Mouse (Mus musculus) adrenal gland, adult 2 months (tissue): ENCODE data around the gene Mex3a. TPM values are rescaled to one million over a fixed set of nuclear protein-coding genes. Genes with fewer than 3 reads are reported as not detected.

Experiments
- DNase-seq: peaks from one replicate; pipeline ENCODE4 v3.0.0; 2021
- polyA plus RNA-seq: library from polyadenylated mRNA; depleted of rRNA; stranded (reverse); fragments of >200 nt; gene quantifications from 2 replicates; pipeline ENCODE4 v1.2.3, GENCODE M21; 2012
- total RNA-seq, 2 experiments: library from RNA; stranded (reverse); gene quantifications; 2 replicates each; pipeline ENCODE4 v1.2.3; 2021

Gene Mex3a
- total and polyA plus RNA-seq, 3 experiments: 2.1 to 3.2 (median 2.3) TPM

DNA sequence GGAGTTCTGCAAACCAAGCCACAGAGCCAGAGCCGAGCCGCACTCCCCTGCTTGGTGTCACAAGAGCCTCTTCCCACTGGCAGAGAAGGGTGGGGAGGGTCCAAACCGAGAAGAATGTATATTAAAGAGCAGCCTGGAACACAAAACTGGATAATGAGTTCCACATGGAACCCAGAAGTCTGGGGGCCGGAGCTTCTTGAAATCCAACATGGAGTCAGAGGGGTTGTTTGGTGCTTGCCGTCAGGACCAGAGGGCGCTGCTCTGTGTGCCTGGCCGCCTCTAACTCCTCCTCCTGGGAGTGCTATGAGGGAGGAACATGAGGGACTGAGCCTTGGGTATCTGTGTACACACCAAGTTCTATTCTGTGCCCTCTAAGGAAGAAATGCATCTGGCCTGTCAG lies 26.4 kb upstream of the Mex3a start:
- DNase-seq: no peak

DNA sequence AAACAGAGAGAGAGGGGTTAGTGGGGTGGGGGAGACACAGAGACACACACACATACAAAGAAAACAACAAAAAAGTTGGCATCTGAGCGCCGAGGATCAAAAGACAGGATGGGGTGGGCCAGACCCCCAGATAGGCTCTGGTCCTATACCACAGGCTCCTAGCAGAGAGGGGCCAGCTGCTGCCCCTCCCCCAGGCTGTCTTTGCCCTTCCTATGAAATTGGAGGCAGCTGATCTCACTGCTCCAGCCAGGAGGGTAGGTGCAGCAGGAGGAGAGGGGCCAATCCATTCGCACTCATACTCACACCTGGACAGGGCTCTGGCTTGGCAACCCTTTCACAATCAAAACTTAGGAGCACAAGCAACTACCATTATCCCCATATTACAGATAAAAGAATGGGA lies 22.9 kb upstream of the Mex3a start:
- DNase-seq: no peak

DNA sequence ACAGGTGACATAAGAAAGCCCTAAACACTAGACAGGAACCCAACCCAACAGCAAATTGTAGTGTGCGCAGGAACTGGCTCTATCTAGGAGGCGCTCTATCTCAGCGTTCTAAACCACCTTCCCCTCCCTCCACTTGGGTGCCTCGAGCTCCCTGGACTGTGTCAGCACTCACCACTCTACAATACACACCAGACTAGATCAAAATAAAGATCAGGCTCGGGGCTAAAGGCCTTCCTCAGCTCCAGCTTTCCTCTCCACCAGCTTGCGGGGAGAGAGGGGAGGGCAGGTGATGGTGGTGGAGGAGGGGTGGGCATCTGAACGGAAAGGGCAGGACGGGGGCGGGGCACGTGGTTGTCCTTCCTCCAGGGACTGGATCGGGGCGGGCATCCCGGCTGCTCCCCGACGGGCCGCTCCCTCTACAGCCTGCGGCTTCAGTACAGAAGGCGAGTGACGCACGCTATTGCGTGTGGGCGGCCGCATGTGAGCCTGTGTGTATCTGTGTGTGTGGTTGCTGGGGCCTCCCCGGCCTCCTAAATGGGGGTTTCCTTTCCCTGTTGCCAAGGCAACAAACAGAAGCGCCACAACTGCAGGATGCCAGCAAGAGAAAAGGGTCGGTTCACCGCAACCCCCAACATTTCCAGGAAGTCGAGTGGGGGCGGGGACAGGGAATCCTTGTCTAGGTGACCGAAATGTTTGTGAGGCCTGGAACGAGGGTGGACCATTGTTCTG lies 22.3 kb upstream of the Mex3a start, which contains the start of gene Lmna:
Gene Lmna, minus strand, starts transcription at position 265 of the 729 bp plus-strand sequence.
- DNase-seq: peak; percentile 98

DNA sequence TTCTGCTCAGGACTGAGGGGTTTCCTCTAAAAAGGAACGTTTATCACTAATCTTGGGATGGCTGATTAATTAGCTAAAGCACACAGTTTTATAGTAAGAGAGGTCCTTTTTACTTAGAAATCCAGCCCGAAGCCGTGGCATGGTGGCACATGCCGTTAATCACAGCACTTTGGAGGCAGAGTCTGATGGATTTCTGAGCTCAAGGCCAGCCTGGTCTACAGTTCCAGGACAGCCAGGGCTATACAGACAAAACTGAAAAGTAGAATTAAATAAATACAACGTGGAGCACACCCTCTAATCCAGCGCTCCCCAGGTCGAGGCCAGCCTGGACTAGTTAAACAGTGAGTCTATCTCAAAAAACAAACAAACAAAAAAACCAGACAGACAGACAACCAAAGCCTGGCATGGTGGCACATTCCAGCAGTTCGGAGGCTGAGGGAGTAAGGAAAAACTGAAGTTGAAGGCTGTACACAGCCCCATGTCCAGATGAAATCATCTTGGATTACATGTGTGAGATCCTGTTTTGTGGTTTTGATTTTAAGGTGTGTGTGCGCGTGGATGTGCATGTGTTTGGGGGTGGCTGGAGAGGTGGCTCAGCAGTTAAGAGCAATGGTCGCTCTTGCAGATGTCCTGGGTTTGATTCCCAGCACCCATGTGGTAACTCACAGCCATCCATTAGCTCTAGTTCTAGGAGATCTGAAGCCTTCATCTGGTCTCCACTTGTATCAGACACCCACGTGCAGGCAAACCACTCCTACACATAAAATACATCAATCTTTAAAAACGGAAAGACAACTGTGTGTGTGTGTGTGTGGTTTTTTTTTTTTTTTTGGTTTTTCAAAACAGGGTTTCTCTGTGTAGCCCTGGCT lies 21.5 kb upstream of the Mex3a start:
- DNase-seq: no peak

DNA sequence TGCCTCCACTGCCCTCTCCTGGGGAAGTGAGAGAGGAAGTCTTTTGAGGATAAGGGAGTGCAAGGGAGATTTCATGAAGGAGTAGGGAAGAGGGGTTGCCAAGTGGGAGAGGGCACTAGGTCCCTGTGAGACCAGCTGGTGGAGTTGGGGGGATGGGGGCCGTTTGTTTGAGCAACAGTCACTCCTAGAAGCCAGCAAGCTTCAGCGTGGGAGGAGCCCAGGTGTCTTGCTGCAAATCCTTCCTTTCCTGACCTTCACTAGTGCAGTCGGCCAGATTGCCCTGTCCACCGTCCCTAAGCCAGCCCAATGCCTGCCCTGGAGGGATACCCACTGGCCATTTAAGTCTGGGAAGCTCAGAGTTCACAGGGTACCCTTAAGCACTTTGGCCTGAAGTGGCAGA lies 20.6 kb upstream of the Mex3a start:
- DNase-seq: no peak

DNA sequence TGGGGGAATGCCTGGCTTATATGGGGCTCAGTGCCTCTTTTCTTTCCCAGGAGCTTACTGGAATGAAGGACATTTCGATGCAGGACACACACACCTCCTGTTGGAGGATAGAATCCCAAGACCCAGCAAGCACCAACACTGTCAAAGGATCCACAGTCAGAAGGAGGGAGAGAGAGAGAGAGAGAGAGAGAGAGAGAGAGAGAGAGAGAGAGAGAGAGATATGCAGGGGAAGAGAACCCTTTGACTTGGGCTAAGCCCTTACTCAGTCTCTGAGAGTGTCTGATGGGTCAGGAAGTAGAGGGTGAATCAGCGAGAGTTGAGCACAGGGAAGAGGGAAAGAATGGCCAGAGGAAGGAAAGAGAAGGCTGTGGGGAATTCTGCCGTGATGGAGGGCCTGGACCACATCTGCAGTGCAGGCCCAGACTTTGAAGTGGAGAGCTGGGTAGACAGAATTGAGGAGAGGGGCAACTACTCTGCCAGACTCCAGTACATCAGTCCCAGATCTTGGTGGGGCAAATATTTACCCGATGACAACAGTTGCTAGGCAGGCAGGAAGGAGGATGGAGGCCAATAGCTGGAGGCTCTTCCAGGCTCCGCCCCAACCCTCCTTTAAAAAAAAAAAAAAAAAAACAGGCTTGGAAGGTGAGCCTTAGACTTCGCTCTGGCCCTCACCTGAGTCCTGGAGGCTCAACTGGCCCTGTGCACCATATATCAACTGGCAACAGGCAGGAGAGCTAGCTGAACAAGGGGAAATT lies 19.9 kb upstream of the Mex3a start:
- no peak for DNase-seq

DNA sequence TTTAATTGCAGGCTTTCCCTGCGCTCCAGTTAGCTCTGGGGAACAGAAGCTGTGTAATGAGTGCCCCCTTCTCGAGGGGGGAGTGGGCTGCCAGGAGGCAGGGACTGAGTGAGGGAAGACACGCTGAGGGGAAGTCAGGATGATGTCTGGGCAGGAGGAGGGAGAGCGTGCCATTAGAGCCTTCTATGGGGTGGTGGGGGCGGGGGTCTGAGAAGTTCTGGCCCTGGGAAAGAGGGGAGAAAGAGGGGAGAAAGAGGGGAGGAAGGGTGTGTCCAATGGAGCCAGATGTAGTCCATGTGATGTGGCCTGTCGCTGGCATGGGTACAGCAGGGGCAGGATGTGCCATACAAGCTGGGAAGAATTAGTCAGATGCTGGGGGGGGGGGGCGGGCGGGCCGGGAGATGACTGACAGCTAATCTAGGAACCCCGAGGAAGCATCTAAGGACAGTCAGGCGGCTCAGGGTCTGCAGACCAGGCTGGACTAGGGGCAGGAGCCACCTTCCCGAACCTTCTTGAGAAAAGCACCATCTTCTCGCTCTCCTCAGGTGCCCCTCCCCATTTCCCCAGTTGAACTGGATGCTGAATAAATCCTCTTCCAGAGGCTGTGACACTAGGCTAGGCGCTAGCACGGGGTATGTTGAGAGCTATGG lies 19.2 kb upstream of the Mex3a start:
- peak; percentile 58 for DNase-seq

DNA sequence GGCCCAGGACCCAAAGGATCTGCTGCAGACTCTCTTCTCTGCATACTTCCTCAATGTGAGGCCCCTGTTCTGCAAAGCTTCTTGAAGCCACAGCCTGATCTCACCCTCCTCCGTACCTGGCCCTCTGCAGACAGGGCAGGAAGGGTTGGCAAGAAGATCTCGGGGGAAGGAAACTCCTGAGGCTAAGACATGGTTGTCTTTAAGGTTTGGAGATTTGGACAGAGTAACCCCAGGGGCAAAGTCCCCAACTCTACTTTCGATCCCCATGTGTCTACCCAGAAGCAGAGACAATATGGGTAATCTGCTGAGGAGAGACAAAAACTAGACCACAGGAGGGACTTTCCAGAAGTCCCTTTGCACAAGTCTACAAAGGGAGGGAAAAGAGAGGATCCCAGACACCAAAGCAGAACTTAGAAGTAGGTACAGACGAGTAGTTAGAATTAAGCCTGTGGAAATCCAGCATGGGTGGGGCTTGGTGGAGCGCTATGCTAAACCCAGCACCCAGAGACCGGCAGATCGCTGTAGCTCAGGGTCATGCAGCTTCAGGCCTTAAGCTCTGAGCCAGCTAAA lies 18.6 kb upstream of the Mex3a start:
- no peak for DNase-seq

DNA sequence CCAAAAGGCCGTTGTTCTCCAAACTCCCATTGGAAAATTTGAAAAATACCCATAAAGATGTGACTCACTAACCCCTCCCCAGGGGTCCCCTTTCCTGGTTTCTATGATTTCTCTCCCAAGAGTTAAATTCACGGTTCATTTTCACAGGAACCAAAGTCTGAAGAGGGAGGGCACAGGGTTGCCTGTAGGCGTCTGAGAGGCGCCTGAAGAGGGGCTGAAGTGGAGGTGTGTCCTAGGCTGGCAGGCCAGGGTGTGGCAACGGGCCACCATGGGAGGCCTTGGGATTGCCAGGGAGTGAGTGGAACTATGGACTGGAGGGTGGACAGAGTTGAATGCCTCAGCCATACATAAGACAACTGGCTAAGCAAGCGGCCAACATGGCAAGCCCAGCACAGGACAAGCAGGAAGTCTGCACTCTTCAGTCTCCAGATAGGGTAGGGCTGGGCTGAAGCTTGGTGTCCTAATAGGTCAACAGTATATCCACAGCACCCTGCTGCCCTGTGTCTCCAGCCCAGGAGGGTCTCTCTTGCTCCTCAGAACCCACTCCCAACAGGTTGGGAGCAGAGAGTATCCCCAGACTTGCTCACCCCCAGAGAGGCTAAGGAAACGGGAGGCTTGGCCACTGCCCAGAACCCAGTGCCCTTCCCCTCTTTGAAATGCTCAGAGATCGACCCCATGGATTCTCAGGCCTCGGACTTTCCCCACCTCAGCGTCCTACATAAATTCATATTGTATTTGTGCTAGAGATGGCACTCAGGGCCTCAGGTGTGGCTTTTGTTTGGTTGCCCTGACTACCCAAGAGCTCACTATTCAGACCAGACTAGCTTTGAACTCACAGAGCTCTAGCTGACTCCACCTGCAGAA lies 17.7 kb upstream of the Mex3a start:
- no peak for DNase-seq

DNA sequence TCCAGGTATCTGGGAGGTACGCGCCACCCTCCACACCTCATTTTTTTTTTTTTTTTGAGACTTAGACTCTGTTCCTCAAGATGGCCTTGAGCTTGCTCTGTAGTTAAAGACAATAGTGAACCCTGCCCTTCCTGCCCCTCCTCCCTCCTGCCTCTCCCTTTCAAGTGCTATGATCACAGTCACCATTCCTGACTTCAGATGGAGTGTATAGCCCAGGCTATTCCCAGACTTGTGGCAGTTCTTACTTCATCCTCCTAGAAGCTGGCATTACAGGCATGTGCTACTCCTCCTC lies 17.2 kb upstream of the Mex3a start:
- no peak for DNase-seq

DNA sequence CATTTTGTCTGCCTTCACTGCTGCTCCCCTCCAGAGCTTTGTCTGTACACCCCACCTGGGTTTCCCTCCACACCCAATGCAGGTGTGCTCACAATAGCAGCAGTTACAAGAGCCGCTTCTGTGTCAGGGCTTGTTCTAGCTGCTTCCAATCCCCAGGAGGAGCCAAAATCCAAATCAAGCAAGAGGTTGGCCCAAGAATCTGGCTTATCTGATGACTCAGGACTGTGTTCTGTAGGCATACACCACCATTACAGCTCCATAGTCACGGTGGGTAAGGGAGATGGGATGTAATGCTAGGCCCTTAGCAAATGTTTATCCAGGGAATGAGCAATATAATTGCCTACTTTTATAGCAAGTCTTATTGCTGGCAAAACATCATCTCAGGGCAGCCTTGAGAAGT lies 15.8 kb upstream of the Mex3a start:
- DNase-seq: no peak

DNA sequence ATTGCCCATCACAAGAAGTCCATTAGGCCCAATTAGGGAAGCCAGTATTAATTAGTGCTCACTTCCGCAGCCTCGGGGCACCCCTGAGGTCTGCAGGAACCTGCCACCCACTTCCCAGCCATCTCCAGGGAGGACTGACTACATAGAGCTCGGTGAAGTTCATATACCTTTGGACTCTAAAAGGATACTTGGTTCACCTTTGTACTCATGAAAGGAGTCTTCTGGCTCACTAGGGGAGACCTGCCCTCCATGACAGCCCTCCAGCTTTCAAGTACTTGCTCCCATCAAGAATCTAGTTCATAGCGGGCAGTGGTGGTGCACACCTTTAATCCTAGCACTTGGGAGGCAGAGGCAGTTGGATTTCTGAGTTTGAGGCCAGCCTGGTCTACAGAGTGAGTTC lies 13.8 kb upstream of the Mex3a start:
- no peak for DNase-seq

DNA sequence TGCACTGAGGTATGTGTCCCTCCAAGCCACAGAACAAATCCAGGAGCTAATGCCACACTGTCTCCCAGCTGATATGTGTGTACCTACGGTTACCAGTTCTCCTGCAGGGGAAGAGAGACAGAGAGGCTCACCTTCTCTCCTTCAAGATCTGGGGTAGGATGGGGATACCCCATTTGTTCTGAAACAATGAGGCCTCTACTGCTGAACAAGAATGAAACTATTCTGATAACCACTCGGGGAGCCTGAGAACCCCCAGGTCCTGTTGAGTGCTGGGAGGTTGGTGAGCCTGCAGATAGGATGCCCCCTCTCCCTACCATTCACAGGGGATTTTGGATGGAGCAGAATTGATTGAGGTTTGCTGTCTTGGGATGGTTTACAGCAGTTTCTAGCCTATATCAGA lies 12.1 kb upstream of the Mex3a start:
- DNase-seq: no peak

DNA sequence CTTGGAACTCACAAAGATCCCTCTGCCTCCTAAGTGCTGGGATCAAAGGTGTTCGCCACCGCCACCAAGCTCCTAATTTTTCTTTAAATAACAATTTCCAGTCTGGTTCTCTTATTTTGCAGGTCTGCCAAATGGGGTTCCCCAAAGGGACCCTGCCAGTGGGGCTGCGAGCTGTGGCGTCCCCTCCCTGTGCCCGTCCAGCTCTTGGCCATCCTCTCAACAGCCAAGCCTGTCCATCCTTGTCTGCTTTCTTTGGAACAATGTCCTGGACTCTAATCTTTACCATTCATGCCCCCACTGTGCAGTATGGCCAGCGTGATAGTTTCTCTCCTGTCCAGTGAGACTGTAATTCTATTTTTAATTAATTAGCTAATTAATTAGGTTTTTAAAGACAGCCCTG lies 11.0 kb upstream of the Mex3a start:
- DNase-seq: no peak

DNA sequence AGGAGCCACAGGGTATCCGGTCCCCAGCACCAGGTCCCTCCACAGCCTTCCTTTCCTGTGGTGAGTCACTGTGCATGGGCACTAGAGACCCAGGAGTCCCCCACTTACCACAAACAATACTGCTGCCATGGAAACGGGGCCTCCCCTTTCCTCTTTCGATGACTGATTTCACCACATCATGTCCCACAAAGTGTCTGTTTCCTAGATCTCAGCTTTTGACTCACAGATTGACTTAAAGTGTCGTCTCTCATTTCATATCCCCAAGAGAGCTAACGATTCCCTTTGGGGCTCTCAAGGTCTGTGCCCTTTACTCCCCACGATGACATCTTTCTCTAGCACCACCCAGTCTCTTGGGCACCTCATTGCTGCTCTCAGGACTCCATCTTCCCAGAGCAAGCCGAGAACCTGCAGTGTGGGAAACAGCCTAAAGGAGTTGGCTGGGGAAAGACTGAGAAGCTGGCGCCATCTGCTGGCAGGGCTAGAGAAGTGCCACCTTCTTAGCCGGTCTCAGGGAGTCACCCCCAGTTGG lies 10.3 kb upstream of the Mex3a start:
- peak; percentile 78 for DNase-seq

DNA sequence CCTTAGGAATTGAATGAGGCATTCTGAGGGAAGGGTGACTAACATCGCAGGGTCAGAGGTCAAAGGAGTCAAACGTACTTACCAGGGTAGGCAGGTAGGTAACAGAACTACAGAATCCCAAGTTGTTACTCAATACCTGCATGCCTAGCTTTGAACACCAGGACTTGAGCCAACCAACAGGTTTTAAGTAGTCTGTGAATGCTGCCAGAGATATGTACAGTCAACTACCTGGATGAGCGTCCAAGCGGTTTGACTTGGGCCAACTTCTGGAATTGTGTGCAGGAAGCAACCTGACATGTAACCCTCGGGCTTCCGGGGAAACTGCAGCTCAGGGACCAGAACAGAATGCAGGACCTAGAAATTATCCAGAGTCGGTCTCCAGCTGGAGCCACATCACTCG lies 9.2 kb upstream of the Mex3a start:
- DNase-seq: no peak

DNA sequence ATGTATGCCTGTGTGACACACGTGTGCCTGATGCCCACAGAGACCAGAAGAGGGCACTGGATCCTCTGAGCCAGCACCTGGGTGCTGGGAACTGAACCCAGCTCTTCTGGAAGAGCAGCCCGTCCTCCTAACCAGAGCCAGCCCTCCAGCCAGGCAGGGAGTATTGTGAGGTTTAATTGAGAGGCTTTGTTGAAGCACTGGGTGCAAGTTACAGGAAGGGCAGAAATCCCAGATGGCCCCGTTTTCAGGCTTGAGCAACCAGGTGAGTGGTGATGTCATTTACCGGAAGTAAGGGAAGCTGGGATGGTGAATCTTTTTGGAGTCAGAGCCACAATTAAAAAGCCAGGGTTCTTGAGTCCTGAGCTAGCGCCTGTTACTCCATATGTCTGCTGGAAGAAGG lies 7.2 kb upstream of the Mex3a start:
- DNase-seq: no peak

DNA sequence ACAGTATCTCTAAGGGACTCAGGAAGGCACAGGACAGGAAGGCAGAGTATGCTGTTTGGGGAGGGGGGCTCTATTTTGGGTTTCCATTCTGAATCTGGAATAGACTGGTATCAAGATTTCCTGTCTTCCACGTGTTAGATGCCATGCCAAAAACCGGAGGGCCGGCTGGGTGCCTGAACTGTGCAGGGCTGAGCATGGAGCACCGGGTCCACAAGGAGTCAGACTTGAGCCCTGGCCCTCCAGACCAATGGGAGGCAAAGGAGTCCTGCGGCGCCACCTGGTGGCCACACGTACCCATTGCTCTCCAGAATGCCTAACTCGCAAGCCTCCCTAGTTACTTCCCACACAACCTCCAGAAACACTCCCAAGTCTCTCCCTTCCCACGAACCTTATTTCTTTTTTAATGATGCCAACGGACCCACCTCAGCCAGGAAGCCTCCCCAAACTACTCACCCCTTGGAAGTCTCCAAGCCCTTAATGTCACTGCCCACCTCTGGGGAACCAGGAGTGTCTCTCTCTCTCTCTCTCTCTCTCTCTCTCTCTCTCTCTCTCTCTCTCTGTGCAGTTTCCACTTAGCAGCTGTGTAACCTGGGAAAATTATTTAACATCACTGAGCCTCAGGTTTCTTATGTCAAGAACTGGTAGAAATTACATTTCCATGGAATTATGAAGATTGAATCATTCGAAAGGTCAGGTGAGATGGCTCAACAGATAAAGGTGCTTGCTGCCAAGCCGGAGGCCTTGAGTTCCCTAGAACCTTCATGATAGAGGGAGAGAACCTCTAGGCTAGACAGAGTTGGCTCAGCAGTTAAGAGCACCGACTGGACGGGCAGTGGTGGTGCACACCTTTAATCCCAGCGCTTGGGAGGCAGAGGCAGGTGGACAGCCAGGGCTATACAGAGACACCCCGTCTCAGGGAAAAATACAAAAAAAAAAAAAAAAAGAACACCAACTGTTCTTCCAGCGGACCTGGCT lies 5.8 kb upstream of the Mex3a start:
- DNase-seq: peak; percentile 88

DNA sequence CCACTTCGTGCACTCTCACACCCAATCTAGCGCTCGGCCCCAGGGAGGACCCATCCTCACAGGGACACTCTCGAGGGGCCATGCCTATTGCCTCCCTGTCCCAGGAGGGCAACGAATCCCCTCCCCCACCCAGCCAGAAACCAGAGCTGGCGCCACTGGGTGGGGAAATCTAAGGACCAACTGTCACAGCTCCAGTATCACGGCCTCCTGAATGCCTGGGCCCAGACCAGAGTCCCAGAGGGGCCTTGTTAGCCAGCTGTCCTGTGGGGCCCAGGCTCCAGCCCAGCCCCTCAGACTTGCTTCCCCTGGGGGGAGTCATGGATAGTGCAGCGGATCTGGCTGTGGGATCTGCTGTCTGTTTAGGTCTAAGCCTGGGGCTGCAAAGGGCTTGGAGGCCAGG lies 4.6 kb upstream of the Mex3a start:
- DNase-seq: no peak

DNA sequence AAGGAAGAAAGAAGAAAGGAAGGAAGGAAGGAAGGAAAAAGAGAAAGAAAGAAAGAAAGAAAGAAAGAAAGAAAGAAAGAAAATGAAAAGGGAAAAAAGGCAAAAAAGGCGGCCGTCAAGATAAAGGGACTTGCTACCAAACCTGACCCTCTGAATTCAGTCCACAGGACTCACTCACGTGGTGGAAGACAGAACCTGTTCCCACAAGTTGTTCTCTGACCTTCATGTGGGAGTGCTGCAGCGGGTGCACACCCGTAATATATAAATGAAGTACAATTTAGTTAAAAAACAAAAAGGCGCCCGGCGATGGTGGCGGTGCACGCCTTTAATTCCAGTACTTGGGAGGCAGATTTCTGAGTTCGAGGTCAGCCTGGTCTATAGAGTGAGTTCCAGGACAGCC lies 3.5 kb upstream of the Mex3a start:
- DNase-seq: no peak
